Mouse (Mus musculus): Measurements from ENCODE around the gene Fam102b.

- TF ChIP-seq CTCF (IDR thresholded peaks at IDR 0.05; ENCODE audit: borderline replicate concordance, insufficient read depth, low read length) = no peak
- TF ChIP-seq POLR2A (IDR thresholded peaks at IDR 0.05; ENCODE audit: low read depth, low read length) = no peak
These were observed 105.6 kb downstream of the Fam102b start for GRCm38 (mm10) chr3:108921822-108922221.

Data from embryonic fibroblast, embryonic 13.5 days (primary cell).